Mouse (Mus musculus) stomach, embryonic 14.5 days (tissue): ENCODE data around the gene Ext2. TPM values are rescaled to one million over a fixed set of nuclear protein-coding genes. Genes with fewer than 3 reads are reported as not detected.

Source experiments
- ATAC-seq: fragments of 200-750 bp; cut with Nextera tagmentation; 2 replicates; pipeline ENCODE4 v1.8.0; 2017; ENCODE audit warnings: low read depth, moderate TSS enrichment; ENCODE audit not compliant: insufficient number of reproducible peaks, insufficient read depth, low FRiP score
- H3K27ac ChIP-seq: fragments of 300-500 bp; sonication (generic); 2 replicates; pipeline ENCODE4 v1.5.1; 2014; ENCODE audit warnings: mild to moderate bottlenecking, low read length, moderate library complexity, mixed read lengths
- H3K27me3 ChIP-seq: fragments of 300-500 bp; sonication (generic); 2 replicates; pipeline ENCODE4 v1.6.1; 2014; ENCODE audit warnings: low read length, control low read depth, mixed read lengths; ENCODE audit not compliant: control insufficient read depth, insufficient read depth
- H3K36me3 ChIP-seq: fragments of 300-500 bp; sonication (generic); 2 replicates; pipeline ENCODE4 v1.6.1; 2014; ENCODE audit warnings: mild to moderate bottlenecking, control low read depth, low read length, moderate library complexity, mixed read lengths; ENCODE audit not compliant: control insufficient read depth, insufficient read depth
- H3K4me1 ChIP-seq: fragments of 300-500 bp; sonication (generic); 2 replicates; pipeline ENCODE4 v1.6.1; 2014; ENCODE audit warnings: low read length, control low read depth, mixed read lengths; ENCODE audit not compliant: control insufficient read depth, insufficient read depth
- H3K4me2 ChIP-seq: fragments of 300-500 bp; sonication (generic); replicated peaks from 2 replicates; pipeline ENCODE4 v1.6.1; 2014; ENCODE audit warnings: low read depth, low read length, control low read depth
- H3K4me3 ChIP-seq: fragments of 300-500 bp; sonication (generic); 2 replicates; pipeline ENCODE4 v1.5.1; 2014; ENCODE audit warnings: low read depth, low read length, control low read depth
- H3K9ac ChIP-seq: fragments of 300-500 bp; sonication (generic); replicated peaks from 2 replicates; pipeline ENCODE4 v1.6.1; 2014; ENCODE audit warnings: low read depth, mild to moderate bottlenecking, control low read depth, low read length, moderate library complexity, mixed read lengths
- H3K9me3 ChIP-seq: fragments of 300-500 bp; sonication (generic); 2 replicates; pipeline ENCODE4 v1.6.1; 2016; ENCODE audit warnings: low read depth, low read length, control low read depth; ENCODE audit not compliant: control insufficient read depth
- WGBS: fragments of 180-500 bp; shearing (Covaris S2); extraction: QIAGEN DNeasy Blood & Tissue Kit; methylation state at CpG from one replicate; pipeline ENCODE4 v1.1.7; 2014; 5-methylcytosine and 5-hydroxymethylcytosine counted together
- polyA plus RNA-seq: library from polyadenylated mRNA; unstranded; fragments of >200 nt; fragmentation: Nextera tagmentation; extraction: Ambion mirVana; gene quantifications from 2 replicates; pipeline ENCODE4 v1.2.1, GENCODE M21; 2014

The Ext2 gene
- polyA plus RNA-seq, 1 experiment from 2014 or later: 113 TPM

GRCm38 (mm10) chr2:93662240-93662865 lies 160.0 kb downstream of the Ext2 start:
- Histone ChIP-seq H3K27ac (no peak overlapping the region), H3K9ac (no peak overlapping the region), H3K4me2 (no peak overlapping the region), H3K4me3 (no peak overlapping the region), H3K27me3 (no peaks in the 10 kb centered on the region), H3K4me1 (peaks cover 4% of the 10 kb centered on the region; the same call in 1 of the 2 replicates), H3K9me3 (no peaks in the 10 kb centered on the region), H3K36me3 (no peaks in the 10 kb centered on the region)
- WGBS: 17% methylated on average over 16 of the region's 16 CpGs
- no peak; the same call in 1 of the 2 replicates for ATAC-seq

GRCm38 (mm10) chr2:93661096-93661495 lies 161.3 kb downstream of the Ext2 start:
- Histone ChIP-seq H3K27ac (no peak overlapping the region), H3K4me1 (peaks cover 4% of the 10 kb centered on the region; the same call in 1 of the 2 replicates), H3K9me3 (no peaks in the 10 kb centered on the region), H3K9ac (no peak overlapping the region), H3K36me3 (no peaks in the 10 kb centered on the region), H3K4me2 (no peak overlapping the region), H3K4me3 (no peak overlapping the region), H3K27me3 (no peaks in the 10 kb centered on the region)
- WGBS: 78% methylated on average over 6 of the region's 6 CpGs
- ATAC-seq: no peak

GRCm38 (mm10) chr2:93659705-93660308 lies 162.6 kb downstream of the Ext2 start:
- Histone ChIP-seq H3K4me2 (no peak overlapping the region), H3K9me3 (no peaks in the 10 kb centered on the region), H3K4me3 (no peak overlapping the region), H3K4me1 (peaks cover 4% of the 10 kb centered on the region; the same call in 1 of the 2 replicates), H3K27me3 (no peaks in the 10 kb centered on the region), H3K9ac (no peak overlapping the region), H3K27ac (no peak overlapping the region), H3K36me3 (no peaks in the 10 kb centered on the region)
- WGBS: 76% methylated on average over 6 of the region's 6 CpGs
- no peak; the same call in 1 of the 2 replicates for ATAC-seq

- no peak overlapping the region for H3K4me2 ChIP-seq
Observed at GRCm38 (mm10) chr2:93659004-93659403, 163.4 kb downstream of the Ext2 start.

GRCm38 (mm10) chr2:93654336-93655055 lies 167.9 kb downstream of the Ext2 start:
- H3K27me3 ChIP-seq: peaks cover 11% of the 10 kb centered on the region; the same call in 1 of the 2 replicates
- no peak overlapping the region for H3K4me2 ChIP-seq
- no peaks in the 10 kb centered on the region for H3K36me3 ChIP-seq
- H3K9me3 ChIP-seq: no peaks in the 10 kb centered on the region
- H3K4me1 ChIP-seq: no peaks in the 10 kb centered on the region
- no peak overlapping the region for H3K9ac ChIP-seq
- H3K4me3 ChIP-seq: no peak overlapping the region
- no peak overlapping the region for H3K27ac ChIP-seq
- no peak for ATAC-seq
- WGBS: 67% methylated on average over 11 of the region's 11 CpGs

More at GRCm38 (mm10) chr2:93659004-93659403, 163.4 kb downstream of the Ext2 start:
- no peak overlapping the region for H3K4me3 ChIP-seq
- ATAC-seq: no peak
- H3K9ac ChIP-seq: no peak overlapping the region
- H3K27ac ChIP-seq: no peak overlapping the region
- no peaks in the 10 kb centered on the region for H3K27me3 ChIP-seq
- WGBS: 37% methylated on average over 3 of the region's 3 CpGs
- no peaks in the 10 kb centered on the region for H3K9me3 ChIP-seq
- peaks cover 4% of the 10 kb centered on the region; the same call in 1 of the 2 replicates for H3K4me1 ChIP-seq
- H3K36me3 ChIP-seq: no peaks in the 10 kb centered on the region

- no peaks in the 10 kb centered on the region for H3K9me3 ChIP-seq
- H3K4me2 ChIP-seq: no peak overlapping the region
- H3K36me3 ChIP-seq: no peaks in the 10 kb centered on the region
- H3K27ac ChIP-seq: no peak overlapping the region
- H3K9ac ChIP-seq: no peak overlapping the region
- WGBS: 37% methylated on average over 4 of the region's 4 CpGs
- no peaks in the 10 kb centered on the region for H3K4me1 ChIP-seq
- no peak for ATAC-seq
- H3K27me3 ChIP-seq: peaks cover 41% of the 10 kb centered on the region
- H3K4me3 ChIP-seq: no peak overlapping the region
Observed at GRCm38 (mm10) chr2:93649243-93649870, 173.0 kb downstream of the Ext2 start.

- Histone ChIP-seq H3K9me3 (no peaks in the 10 kb centered on the region), H3K9ac (no peak overlapping the region), H3K36me3 (no peaks in the 10 kb centered on the region), H3K27me3 (peaks cover 47% of the 10 kb centered on the region), H3K4me1 (0 out of 2 replicates have a peak, but pooled peaks cover 2% of the 10 kb centered on the region), H3K4me2 (no peak overlapping the region), H3K27ac (no peak overlapping the region), H3K4me3 (no peak overlapping the region)
- 5% methylated on average over 20 of the region's 20 CpGs for whole genome bisulfite sequencing
- no peak for ATAC-seq
Observed at GRCm38 (mm10) chr2:93647924-93648575, 174.3 kb downstream of the Ext2 start.
